Mouse (Mus musculus) midbrain, embryonic 14.5 days (tissue): ENCODE data around the gene Camta2. TPM values are rescaled to one million over a fixed set of nuclear protein-coding genes. Genes with fewer than 3 reads are reported as not detected.

ENCODE experiments used
- ATAC-seq: fragments of 200-750 bp; cut with Nextera tagmentation; 2 replicates; pipeline ENCODE4 v1.8.0; 2017; ENCODE audit warnings: moderate number of reproducible peaks, moderate library complexity; ENCODE audit not compliant: low FRiP score, low TSS enrichment
- DNase-seq: peaks from one replicate; pipeline ENCODE4 v3.0.0-alpha.2; 2015
- H3K27ac ChIP-seq: fragments of 300-500 bp; sonication (generic); replicated peaks from 2 replicates; pipeline ENCODE4 v1.5.1; 2014; ENCODE audit warnings: mild to moderate bottlenecking, low read depth, low read length, moderate library complexity
- H3K27me3 ChIP-seq: fragments of 300-500 bp; sonication (generic); 2 replicates; pipeline ENCODE4 v1.6.1; 2014; ENCODE audit warnings: low read length, control low read depth, mixed read lengths; ENCODE audit not compliant: control insufficient read depth, insufficient read depth
- H3K36me3 ChIP-seq: fragments of 300-500 bp; sonication (generic); 2 replicates; pipeline ENCODE4 v1.6.1; 2014; ENCODE audit warnings: low read length, control low read depth; ENCODE audit not compliant: control insufficient read depth, insufficient read depth
- H3K4me1 ChIP-seq: fragments of 300-500 bp; sonication (generic); 2 replicates; pipeline ENCODE4 v1.6.1; 2014; ENCODE audit warnings: mild to moderate bottlenecking, antibody characterized with exemption, low read length, control low read depth; ENCODE audit not compliant: control insufficient read depth, insufficient read depth
- H3K4me2 ChIP-seq: fragments of 300-500 bp; sonication (generic); 2 replicates; pipeline ENCODE4 v1.6.1; 2014; ENCODE audit warnings: mild to moderate bottlenecking, low read length, moderate library complexity
- H3K4me3 ChIP-seq: fragments of 300-500 bp; sonication (generic); replicated peaks from 2 replicates; pipeline ENCODE4 v1.5.1; 2014; ENCODE audit warnings: low read depth, low read length
- H3K9ac ChIP-seq: fragments of 300-500 bp; sonication (generic); replicated peaks from 2 replicates; pipeline ENCODE4 v1.6.1; 2014; ENCODE audit warnings: mild to moderate bottlenecking, low read length, moderate library complexity
- H3K9me3 ChIP-seq: fragments of 300-500 bp; sonication (generic); 2 replicates; pipeline ENCODE4 v1.6.1; 2016; ENCODE audit warnings: low read length, control low read depth, mixed read lengths; ENCODE audit not compliant: control insufficient read depth
- WGBS: fragments of 180-500 bp; shearing (Covaris S2); extraction: QIAGEN DNeasy Blood & Tissue Kit; methylation state at CpG from one replicate; pipeline ENCODE4 v1.1.7; 2014; 5-methylcytosine and 5-hydroxymethylcytosine counted together
- polyA plus RNA-seq: library from polyadenylated mRNA; unstranded; fragments of >200 nt; fragmentation: Nextera tagmentation; extraction: Ambion mirVana; gene quantifications from 2 replicates; pipeline ENCODE4 v1.2.1, GENCODE M21; 2014

Camta2 gene
- polyA plus RNA-seq, 1 experiment from 2014 or later: 19.4 TPM

- H3K27me3 ChIP-seq: no peaks in the 10 kb centered on the region
- H3K27ac ChIP-seq: 0 out of 2 replicates have a peak overlapping the region, but pooled peaks have one; percentile 96
- peak overlapping the region; percentile 79; the same call in 1 of the 2 replicates for H3K4me2 ChIP-seq
- H3K4me3 ChIP-seq: 0 out of 2 replicates have a peak overlapping the region, but pooled peaks have one; percentile 65
- peaks cover 19% of the 10 kb centered on the region for H3K4me1 ChIP-seq
- ATAC-seq (no peak), DNase-seq (no peak)
- WGBS: 84% methylated on average over 16 of the region's 16 CpGs
- peaks cover 35% of the 10 kb centered on the region for H3K36me3 ChIP-seq
- no peak overlapping the region for H3K9ac ChIP-seq
- no peaks in the 10 kb centered on the region for H3K9me3 ChIP-seq
These were observed 16.4 kb downstream of the Camta2 start for GRCm38 (mm10) chr11:70671333-70672047.

DNA sequence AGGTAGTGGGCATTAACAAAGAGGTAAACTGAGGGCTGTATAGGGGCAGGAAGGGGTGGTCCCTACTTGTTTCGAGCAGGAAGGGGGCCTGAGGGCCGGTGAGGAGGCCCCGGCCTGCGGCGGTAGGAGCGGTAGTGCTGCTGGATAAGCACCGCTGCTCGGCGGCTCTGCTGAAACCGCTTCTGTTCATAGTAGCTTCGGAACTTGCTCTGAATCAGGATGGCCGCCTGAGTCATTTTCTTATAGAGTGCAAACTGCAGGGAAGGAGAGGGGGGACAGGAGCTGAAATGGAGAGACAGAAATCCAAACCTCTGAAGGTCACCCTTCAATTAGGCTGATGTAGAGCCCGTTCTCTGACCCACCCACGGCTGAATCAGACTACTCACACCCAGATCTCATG, 17.4 kb downstream of the Camta2 start:
- H3K4me3 ChIP-seq: peak overlapping the region; percentile 65
- peaks cover 19% of the 10 kb centered on the region for H3K4me1 ChIP-seq
- peak overlapping the region; percentile 72 for H3K9ac ChIP-seq
- DNase-seq (peak; percentile 45), ATAC-seq (no peak)
- peaks cover 32% of the 10 kb centered on the region for H3K36me3 ChIP-seq
- WGBS: 29% methylated on average over 14 of the region's 14 CpGs
- no peaks in the 10 kb centered on the region for H3K9me3 ChIP-seq
- no peaks in the 10 kb centered on the region for H3K27me3 ChIP-seq
- peak overlapping the region; percentile 79 for H3K4me2 ChIP-seq
- H3K27ac ChIP-seq: peak overlapping the region; percentile 96

DNA sequence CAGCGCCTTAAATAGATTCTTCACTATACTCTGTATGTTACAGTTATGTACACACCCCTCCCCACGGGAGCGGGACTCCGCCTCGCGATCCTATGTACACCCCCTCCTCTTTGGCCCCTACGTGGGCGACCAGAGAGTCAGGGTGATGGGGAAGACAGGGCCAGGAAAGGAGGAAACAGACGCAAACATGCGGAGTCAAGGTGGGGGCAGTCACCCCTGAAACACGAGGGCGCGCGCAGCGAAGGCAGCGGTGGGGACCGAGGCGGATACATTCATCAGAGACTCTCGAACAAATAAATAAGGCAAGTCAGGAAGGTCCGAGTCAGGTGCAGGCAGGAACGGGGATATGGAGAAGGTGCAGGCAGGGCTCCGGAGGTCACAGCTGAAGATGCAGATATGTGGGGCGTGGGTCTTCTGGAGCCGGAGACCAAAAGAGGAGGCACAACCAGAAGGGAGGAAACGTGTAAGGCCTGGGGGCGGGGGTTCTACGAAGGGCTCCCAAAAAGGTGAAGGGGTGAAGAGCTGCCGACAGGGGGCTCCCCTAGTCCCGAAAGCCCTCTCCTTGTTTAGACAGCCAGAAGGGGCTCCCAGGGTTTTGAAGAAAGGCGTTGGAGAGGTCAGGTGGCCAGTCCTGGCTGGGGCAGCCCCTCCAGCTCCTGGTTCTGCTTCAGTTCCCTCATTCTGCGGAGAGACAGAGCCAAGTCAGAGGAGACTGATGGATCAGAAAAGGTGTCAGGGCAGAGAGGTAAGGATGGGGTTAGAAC, 18.1 kb downstream of the Camta2 start:
- Histone ChIP-seq H3K36me3 (peaks cover 33% of the 10 kb centered on the region), H3K27ac (peak overlapping the region; percentile 96), H3K4me3 (peak overlapping the region; percentile 65), H3K9me3 (no peaks in the 10 kb centered on the region), H3K9ac (peak overlapping the region; percentile 72), H3K4me1 (peaks cover 19% of the 10 kb centered on the region), H3K27me3 (no peaks in the 10 kb centered on the region), H3K4me2 (peak overlapping the region; percentile 79)
- ATAC-seq (peak; percentile 32), DNase-seq (peak; percentile 82)
- under 1% methylated on average over 31 of the region's 31 CpGs for WGBS

DNA sequence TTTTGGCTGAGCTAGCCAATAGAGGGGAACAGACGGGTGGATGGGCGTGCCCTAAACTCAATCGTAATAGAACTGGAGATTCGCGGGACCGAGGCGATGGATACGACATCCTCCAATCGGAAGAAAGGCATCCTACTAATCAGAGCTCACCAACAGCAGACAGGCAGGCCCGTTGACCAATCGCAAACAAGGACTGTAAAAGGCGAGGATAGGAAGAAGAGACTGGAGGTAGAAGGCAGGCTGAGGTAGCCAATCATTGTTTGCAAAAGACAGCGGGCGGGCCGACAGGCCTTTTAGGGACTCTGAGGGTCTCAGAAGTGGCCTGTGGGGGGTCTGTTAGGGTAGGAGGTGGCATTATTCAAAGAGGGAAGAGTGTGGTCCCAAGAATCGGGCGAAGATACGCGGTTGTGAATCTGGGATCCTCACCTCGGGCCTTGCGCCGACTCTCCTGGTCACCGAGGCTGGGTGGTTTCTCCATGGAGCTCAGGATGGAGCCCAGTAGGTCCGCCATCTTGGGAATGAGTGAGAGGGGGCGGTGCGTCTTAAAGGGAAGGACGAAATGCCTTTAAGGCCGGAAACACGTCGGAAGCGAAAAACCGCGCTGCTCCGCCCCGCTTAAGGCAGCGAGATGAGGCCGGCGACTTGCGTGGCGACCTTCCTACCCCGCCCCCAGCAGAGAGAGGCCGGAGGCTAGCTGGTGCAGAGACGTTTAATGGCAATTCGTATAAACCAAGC, 19.0 kb downstream of the Camta2 start, which contains the start of gene Spag7:
Spag7 (minus strand) TSS at position 646 of the 735 bp plus-strand sequence.
- no peaks in the 10 kb centered on the region for H3K9me3 ChIP-seq
- peak within 1 kb of the TSS; percentile 72 for H3K9ac ChIP-seq
- peak within 1 kb of the TSS; percentile 96 for H3K27ac ChIP-seq
- ATAC-seq (peak; percentile 96), DNase-seq (peak; percentile 97)
- peaks cover 19% of the 10 kb centered on the region for H3K4me1 ChIP-seq
- no peaks in the 10 kb centered on the region for H3K27me3 ChIP-seq
- peaks cover 37% of the 10 kb centered on the region for H3K36me3 ChIP-seq
- H3K4me2 ChIP-seq: peak within 1 kb of the TSS; percentile 79
- peak within 1 kb of the TSS; percentile 65 for H3K4me3 ChIP-seq
- WGBS: under 1% methylated on average over 44 of the region's 44 CpGs

DNA sequence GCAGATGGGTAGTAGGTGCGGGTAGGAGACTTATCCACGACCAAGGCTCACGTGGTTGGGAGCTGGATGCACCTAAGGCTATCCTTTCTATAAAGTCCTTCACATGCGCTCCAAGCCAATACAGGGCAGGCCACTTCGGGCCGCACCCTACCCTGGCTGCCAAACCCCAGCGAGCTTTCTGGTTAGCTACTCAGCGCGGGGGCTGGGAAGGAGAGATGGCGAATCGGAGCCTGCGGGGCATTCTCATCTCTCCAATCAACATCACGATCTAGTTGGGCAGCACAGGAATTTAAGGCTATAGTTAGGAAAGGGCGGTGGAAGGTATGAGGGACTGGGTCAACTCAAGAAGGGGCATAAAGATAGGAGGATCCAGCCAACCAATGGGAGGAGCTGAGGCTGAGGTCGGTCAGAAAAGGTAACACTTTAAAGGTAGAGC, 19.6 kb downstream of the Camta2 start:
- WGBS: 1% methylated on average over 15 of the region's 15 CpGs

GRCm38 (mm10) chr11:70667271-70668150, 20.4 kb downstream of the Camta2 start:
- H3K4me2 ChIP-seq: peak overlapping the region; percentile 79
- H3K36me3 ChIP-seq: peaks cover 44% of the 10 kb centered on the region
- H3K27me3 ChIP-seq: no peaks in the 10 kb centered on the region
- WGBS: 83% methylated on average over 14 of the region's 14 CpGs
- peak overlapping the region; percentile 49; the same call in 1 of the 2 replicates for H3K9ac ChIP-seq
- no peak for DNase-seq
- peaks cover 19% of the 10 kb centered on the region for H3K4me1 ChIP-seq
- no peak for ATAC-seq
- H3K27ac ChIP-seq: no peak overlapping the region
- no peaks in the 10 kb centered on the region for H3K9me3 ChIP-seq
- H3K4me3 ChIP-seq: peak overlapping the region; percentile 65

More for the DNA sequence above, 19.6 kb downstream of the Camta2 start:
- Histone ChIP-seq H3K9ac (peak overlapping the region; percentile 49), H3K9me3 (no peaks in the 10 kb centered on the region), H3K36me3 (peaks cover 39% of the 10 kb centered on the region), H3K4me3 (peak overlapping the region; percentile 65), H3K27me3 (no peaks in the 10 kb centered on the region), H3K27ac (peak overlapping the region; percentile 78), H3K4me2 (peak overlapping the region; percentile 79), H3K4me1 (peaks cover 19% of the 10 kb centered on the region)
- no peak for DNase-seq
- no peak for ATAC-seq

- Histone ChIP-seq H3K9ac (no peak overlapping the region), H3K9me3 (no peaks in the 10 kb centered on the region), H3K4me1 (peaks cover 19% of the 10 kb centered on the region), H3K27ac (no peak overlapping the region), H3K36me3 (peaks cover 45% of the 10 kb centered on the region), H3K4me2 (no peak overlapping the region), H3K4me3 (no peak overlapping the region), H3K27me3 (no peaks in the 10 kb centered on the region)
- DNase-seq: no peak
- 95% methylated on average over 8 of the region's 8 CpGs for WGBS
- no peak for ATAC-seq
These were observed 21.2 kb downstream of the Camta2 start for GRCm38 (mm10) chr11:70666687-70667086.
